Mouse (Mus musculus) hindbrain, postnatal 0 days (tissue): Measurements from ENCODE around the gene Ltb4r1. TPM values are rescaled to one million over a fixed set of nuclear protein-coding genes. Genes with fewer than 3 reads are reported as not detected.

Experiments used
- ATAC-seq: fragments of 200-750 bp; cut with Nextera tagmentation; 2 replicates; pipeline ENCODE4 v1.8.0; 2017; ENCODE audit warnings: mild to moderate bottlenecking, moderate TSS enrichment, moderate library complexity
- DNase-seq: peaks from one replicate; pipeline ENCODE4 v3.0.0-alpha.2; 2015; ENCODE audit warnings: low spot score
- H3K27ac ChIP-seq: fragments of 300-500 bp; sonication (generic); 2 replicates; pipeline ENCODE4 v1.5.1; 2014; ENCODE audit warnings: mild to moderate bottlenecking
- H3K27me3 ChIP-seq: fragments of 300-500 bp; sonication (generic); 2 replicates; pipeline ENCODE4 v1.6.1; 2014; ENCODE audit warnings: low read length, mixed read lengths; ENCODE audit not compliant: insufficient read depth
- H3K36me3 ChIP-seq: fragments of 300-500 bp; sonication (generic); 2 replicates; pipeline ENCODE4 v1.6.1; 2014; ENCODE audit warnings: low read length, mixed read lengths; ENCODE audit not compliant: insufficient read depth
- H3K4me1 ChIP-seq: fragments of 300-500 bp; sonication (generic); 2 replicates; pipeline ENCODE4 v1.6.1; 2014; ENCODE audit warnings: antibody characterized with exemption, low read length, mixed read lengths; ENCODE audit not compliant: insufficient read depth
- H3K4me2 ChIP-seq: fragments of 300-500 bp; sonication (generic); 2 replicates; pipeline ENCODE4 v1.6.1; 2014; ENCODE audit warnings: low read depth, mild to moderate bottlenecking, low read length, moderate library complexity, mixed read lengths
- H3K4me3 ChIP-seq: fragments of 300-500 bp; sonication (generic); 2 replicates; pipeline ENCODE4 v1.5.1; 2014; ENCODE audit warnings: low read length
- H3K9ac ChIP-seq: fragments of 300-500 bp; sonication (generic); replicated peaks from 2 replicates; pipeline ENCODE4 v1.6.1; 2014; ENCODE audit warnings: mild to moderate bottlenecking, low read length, moderate library complexity, mixed read lengths
- H3K9me3 ChIP-seq: fragments of 300-500 bp; sonication (generic); 2 replicates; pipeline ENCODE4 v1.6.1; 2016; ENCODE audit warnings: low read length, mixed read lengths
- CTCF ChIP-seq: IDR thresholded peaks from 2 replicates; pipeline ENCODE4 v1.5.1; 2016; ENCODE audit warnings: antibody characterized with exemption, control low read depth, low read depth
- WGBS: fragments of 180-500 bp; shearing (Covaris S2); extraction: QIAGEN DNeasy Blood & Tissue Kit; methylation state at CpG from one replicate; pipeline ENCODE4 v1.1.7; 2014; 5-methylcytosine and 5-hydroxymethylcytosine counted together
- polyA plus RNA-seq: library from polyadenylated mRNA; unstranded; fragments of >200 nt; fragmentation: Nextera tagmentation; extraction: Ambion mirVana; gene quantifications from 2 replicates; pipeline ENCODE4 v1.2.1, GENCODE M21; 2015
- total RNA-seq: library from RNA; depleted of rRNA; stranded (reverse); fragments of >200 nt; gene quantifications from 2 replicates; pipeline ENCODE4 v1.2.3, GENCODE M21; 2014

The Ltb4r1 gene
- total and polyA plus RNA-seq, 2 experiments from 2014 or later = 0.52 to 0.64 TPM

DNA sequence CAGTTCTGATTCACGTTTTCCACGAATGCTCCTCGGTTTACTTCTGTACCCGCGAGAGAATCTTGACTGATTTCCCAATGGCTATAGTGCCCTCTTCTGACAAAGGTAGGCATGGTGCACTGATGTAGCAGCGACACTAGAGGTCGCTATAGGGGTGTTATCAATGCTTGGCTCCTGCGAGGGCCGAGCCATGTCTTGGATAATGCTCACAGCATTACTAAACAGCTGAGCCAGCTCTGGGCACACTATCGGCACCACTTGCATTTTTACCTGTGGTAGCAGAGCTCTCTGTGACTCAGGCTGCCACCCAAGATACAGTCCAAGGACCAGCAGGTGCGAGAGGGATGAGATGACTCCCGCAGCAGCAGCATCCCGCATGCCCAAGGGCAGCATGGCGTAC lies 15.5 kb downstream of the Ltb4r1 start:
- H3K9ac ChIP-seq = no peak overlapping the region
- 15% methylated on average over 14 of the region's 14 CpGs for WGBS

DNA sequence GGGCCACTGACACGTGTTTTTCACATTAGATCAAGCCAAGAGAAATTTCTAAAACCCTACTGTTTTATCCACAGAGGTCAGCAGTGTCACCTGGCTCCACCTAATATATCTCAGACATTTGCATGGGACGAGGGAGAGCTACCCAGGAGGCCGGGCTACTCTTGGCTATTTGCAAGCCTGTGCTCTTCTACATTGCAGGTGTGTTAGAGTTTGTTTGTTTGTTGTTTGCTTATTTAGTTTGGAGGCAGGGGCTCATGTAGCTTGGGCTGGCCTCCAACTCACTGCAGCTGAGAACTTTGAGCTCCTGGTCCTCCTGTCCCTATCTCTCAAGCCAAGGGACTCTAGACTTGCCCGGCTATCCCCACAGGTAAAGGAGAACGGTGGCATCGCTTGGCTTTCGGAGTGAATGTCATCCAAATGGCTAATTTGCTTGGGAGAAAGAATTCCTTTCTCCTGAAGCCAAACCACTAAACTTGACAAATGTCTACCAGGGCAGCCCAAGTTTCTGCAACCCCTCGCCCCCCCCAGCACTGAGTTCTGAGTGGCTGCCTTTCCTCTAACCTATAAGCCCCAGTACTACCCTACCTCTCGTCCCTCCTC lies 16.7 kb downstream of the Ltb4r1 start:
- no peaks in the 10 kb centered on the region for H3K36me3 ChIP-seq
- ATAC-seq (no peak), DNase-seq (no peak)
- peaks cover 51% of the 10 kb centered on the region for H3K27me3 ChIP-seq
- WGBS = 52% methylated on average over 9 of the region's 9 CpGs
- H3K9ac ChIP-seq = no peak overlapping the region
- no peak overlapping the region for H3K27ac ChIP-seq
- H3K4me1 ChIP-seq = peaks cover 9% of the 10 kb centered on the region; the same call in 1 of the 2 replicates
- no peak overlapping the region; the same call in 1 of the 2 replicates for H3K4me3 ChIP-seq
- peak overlapping the region; percentile 57 for H3K4me2 ChIP-seq
- TF ChIP-seq CTCF = no peak
- H3K9me3 ChIP-seq = no peaks in the 10 kb centered on the region

More for the DNA sequence above, 15.5 kb downstream of the Ltb4r1 start:
- H3K36me3 ChIP-seq = no peaks in the 10 kb centered on the region
- H3K9me3 ChIP-seq = no peaks in the 10 kb centered on the region
- H3K4me2 ChIP-seq = peak overlapping the region; percentile 47
- DNase-seq = peak; percentile 92
- peak; percentile 99 for TF ChIP-seq CTCF
- peak; percentile 83 for ATAC-seq
- peak overlapping the region; percentile 21 for H3K4me3 ChIP-seq
- peaks cover 42% of the 10 kb centered on the region for H3K27me3 ChIP-seq
- H3K4me1 ChIP-seq = peaks cover 9% of the 10 kb centered on the region; the same call in 1 of the 2 replicates
- H3K27ac ChIP-seq = no peak overlapping the region

DNA sequence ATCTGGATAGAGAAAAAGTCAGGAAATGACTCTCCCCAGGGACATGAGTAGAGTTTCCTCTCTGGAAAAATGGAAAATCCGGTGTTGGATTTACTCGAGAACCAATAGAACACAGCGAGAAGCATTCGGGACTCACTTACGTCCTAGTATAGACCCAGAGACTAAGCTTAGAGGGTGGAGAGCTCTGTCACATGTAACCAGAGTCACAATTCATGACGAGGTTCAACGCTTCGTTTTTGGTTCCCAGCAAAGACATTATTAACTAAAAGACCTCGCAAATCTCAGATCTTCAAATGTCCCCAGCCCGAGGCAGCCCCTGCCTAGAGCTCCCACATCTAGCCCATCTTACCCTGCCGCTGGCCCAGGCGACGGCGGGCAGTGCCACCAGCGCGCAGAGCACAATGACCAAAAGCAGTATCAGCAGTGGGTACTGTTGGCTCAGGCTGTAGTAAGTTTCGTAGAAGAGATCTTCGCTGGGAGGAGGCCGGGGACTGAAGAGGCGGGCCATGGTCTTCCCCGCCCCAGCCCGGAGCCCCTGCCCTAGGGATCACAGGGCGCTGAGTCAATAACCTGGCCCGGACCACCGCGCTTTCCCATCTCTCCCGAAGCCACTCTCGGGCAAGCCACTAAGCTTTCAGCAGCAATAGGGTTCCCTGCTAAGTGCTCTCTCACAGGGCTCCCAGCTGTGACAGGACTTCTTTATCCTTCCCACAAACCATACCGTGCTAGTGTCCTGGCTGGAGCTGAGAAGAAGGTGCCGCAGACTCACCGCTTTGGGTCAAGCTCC lies 17.6 kb downstream of the Ltb4r1 start:
- ATAC-seq (no peak), DNase-seq (peak; percentile 67)

DNA sequence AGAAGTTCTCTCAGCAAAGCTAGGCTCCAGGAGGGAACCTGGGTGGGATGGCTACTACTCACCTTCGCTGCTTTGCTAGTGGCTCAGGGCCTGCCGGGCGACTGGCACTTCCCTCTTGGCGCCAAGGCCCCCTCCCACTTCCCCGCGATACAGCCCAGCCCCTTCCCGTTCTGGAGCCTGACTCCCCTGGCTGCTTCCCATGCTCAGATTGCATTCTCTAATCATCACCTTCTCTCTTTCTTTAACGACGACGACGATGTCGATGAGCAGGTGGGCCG lies 18.1 kb downstream of the Ltb4r1 start, which contains the start of gene Adcy4:
Gene Adcy4 (minus strand): TSS at position 138 of the 278 bp plus-strand sequence.
- Histone ChIP-seq H3K4me2 (peak within 1 kb of the TSS; percentile 57), H3K9ac (no peak within 1 kb of the TSS), H3K9me3 (no peaks in the 10 kb centered on the region), H3K27ac (no peak within 1 kb of the TSS; the same call in 1 of the 2 replicates), H3K4me3 (peak within 1 kb of the TSS; percentile 29), H3K4me1 (peaks cover 9% of the 10 kb centered on the region; the same call in 1 of the 2 replicates), H3K27me3 (peaks cover 63% of the 10 kb centered on the region), H3K36me3 (no peaks in the 10 kb centered on the region)
- WGBS = 4% methylated on average over 13 of the region's 13 CpGs
- TF ChIP-seq CTCF = no peak
- DNase-seq = no peak
- no peak for ATAC-seq

More for the DNA sequence above, 17.6 kb downstream of the Ltb4r1 start:
- WGBS = 2% methylated on average over 31 of the region's 31 CpGs
- H3K36me3 ChIP-seq = no peaks in the 10 kb centered on the region
- H3K4me3 ChIP-seq = peak overlapping the region; percentile 29
- peaks cover 9% of the 10 kb centered on the region; the same call in 1 of the 2 replicates for H3K4me1 ChIP-seq
- no peak overlapping the region for H3K9ac ChIP-seq
- H3K4me2 ChIP-seq = peak overlapping the region; percentile 57
- no peak overlapping the region; the same call in 1 of the 2 replicates for H3K27ac ChIP-seq
- H3K27me3 ChIP-seq = peaks cover 58% of the 10 kb centered on the region
- no peaks in the 10 kb centered on the region for H3K9me3 ChIP-seq
- no peak for TF ChIP-seq CTCF

DNA sequence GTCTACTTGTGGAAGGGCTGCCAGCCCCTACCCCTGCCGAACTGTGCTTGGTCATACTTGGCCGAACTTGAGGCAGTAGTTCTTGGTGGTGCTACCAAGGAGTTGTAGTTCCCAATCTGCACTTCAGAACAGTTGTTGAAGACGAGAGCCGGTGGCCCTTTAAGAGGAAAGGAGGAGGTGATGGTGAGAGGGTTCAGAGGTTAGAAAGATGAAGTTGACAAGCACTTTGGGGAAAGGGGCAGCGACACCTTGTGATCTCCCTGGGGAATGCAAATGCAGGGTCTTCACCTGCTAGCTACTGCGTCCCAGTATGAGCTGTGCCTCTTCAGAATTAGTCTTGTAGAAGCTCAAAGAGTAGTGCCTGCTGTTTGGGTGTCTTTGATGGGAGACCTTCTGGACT lies 19.4 kb downstream of the Ltb4r1 start:
- Histone ChIP-seq H3K36me3 (no peaks in the 10 kb centered on the region), H3K9me3 (no peaks in the 10 kb centered on the region), H3K4me1 (peaks cover 9% of the 10 kb centered on the region; the same call in 1 of the 2 replicates), H3K4me2 (no peak overlapping the region), H3K27ac (no peak overlapping the region), H3K4me3 (no peak overlapping the region), H3K27me3 (peaks cover 72% of the 10 kb centered on the region), H3K9ac (no peak overlapping the region)
- DNase-seq (no peak), ATAC-seq (no peak)
- WGBS = 23% methylated on average over 6 of the region's 6 CpGs
- no peak for TF ChIP-seq CTCF

DNA sequence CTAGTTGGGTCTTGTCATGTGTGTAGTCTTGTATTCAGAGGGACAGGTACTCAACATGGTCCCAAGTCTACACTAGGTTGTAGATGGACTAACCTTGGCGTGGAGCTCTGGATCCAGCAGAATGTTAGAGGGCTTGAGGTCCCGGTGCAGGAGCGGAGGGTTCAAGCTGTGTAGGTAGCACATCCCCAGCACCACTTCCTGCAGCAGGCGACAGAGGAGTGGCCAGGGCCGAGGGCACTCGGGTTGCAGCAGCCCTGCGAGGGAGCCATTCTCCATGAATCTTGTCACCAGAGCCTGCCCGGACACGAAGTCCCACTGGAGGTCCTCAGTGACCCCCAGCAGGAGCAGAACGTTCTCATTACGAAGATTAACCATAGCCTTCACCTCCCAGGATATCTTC lies 22.0 kb downstream of the Ltb4r1 start:
- H3K4me3 ChIP-seq = no peak overlapping the region
- no peak overlapping the region for H3K9ac ChIP-seq
- DNase-seq (no peak), ATAC-seq (no peak)
- 38% methylated on average over 11 of the region's 11 CpGs for WGBS
- H3K9me3 ChIP-seq = no peaks in the 10 kb centered on the region
- H3K4me1 ChIP-seq = peaks cover 7% of the 10 kb centered on the region; the same call in 1 of the 2 replicates
- H3K27ac ChIP-seq = no peak overlapping the region
- peaks cover 58% of the 10 kb centered on the region for H3K27me3 ChIP-seq
- no peak overlapping the region for H3K4me2 ChIP-seq
- H3K36me3 ChIP-seq = no peaks in the 10 kb centered on the region
- no peak for TF ChIP-seq CTCF
